Mouse (Mus musculus): Measurements from ENCODE around the gene Nabp2.

Gene Nabp2

DNA sequence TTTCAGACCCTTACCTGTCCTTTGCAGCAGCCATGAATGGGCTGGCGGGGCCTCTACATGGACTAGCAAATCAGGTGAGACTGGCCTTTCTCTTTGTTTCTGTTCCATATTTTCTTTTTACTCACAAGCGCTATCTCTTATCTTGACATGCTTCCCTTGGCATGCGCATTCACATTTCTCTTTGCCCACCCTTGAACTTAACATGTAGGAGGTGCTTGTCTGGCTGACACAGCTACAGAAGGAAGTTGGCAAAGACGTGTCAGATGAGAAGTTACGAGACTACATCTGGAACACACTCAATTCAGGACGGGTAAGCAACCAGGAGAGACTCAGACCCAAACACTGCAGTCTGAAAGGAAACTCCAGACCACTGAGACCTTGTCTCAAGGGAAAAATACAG is 52.1 kb downstream of the Nabp2 start:
- no peak for DNase-seq (ENCODE audit: low spot score in 2 of 2)

DNA sequence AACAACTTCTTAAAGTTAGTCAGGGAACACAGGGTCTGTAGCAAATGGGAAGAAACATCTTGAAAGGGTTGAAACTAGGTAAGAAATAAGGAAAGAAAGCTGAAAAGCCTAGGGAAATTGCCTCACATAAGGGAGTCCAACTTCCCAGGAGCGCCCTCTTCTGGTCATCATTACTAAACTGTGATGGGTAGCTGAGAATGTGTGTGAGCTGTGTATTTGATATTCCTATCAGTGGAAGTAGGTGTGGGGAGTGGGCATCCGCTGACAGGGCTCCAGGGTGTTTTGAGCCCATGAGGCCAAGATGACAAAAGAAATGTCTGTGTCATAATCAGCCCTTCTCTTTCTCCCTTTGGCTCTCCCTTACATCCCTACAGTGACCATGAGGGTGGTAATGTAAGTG is 52.5 kb downstream of the Nabp2 start:
- DNase-seq (ENCODE audit: low spot score in 2 of 2): peak; percentile 45 to 77

All from spleen, postnatal 10 days (tissue).